Mouse (Mus musculus) limb, embryonic 14.5 days (tissue): Measurements from ENCODE around the gene Actn4. TPM values are rescaled to one million over a fixed set of nuclear protein-coding genes. Genes with fewer than 3 reads are reported as not detected.
A peak's percentile ranks its signal among the peaks of the same experiment; 100 is the strongest.

Source experiments
- ATAC-seq: fragments of 200-750 bp; cut with Nextera tagmentation; 2 replicates; pipeline ENCODE4 v1.8.0; 2017; ENCODE audit warnings: low read depth, moderate number of reproducible peaks, moderate TSS enrichment; ENCODE audit not compliant: low FRiP score
- DNase-seq: peaks from one replicate; pipeline ENCODE4 v3.0.0-alpha.2; 2015; ENCODE audit warnings: low spot score
- H3K27ac ChIP-seq: fragments of 300-500 bp; sonication (generic); replicated peaks from 2 replicates; pipeline ENCODE4 v1.5.1; 2014; ENCODE audit warnings: low read depth, mild to moderate bottlenecking, low read length, moderate library complexity, mixed read lengths
- H3K27me3 ChIP-seq: fragments of 300-500 bp; sonication (generic); 2 replicates; pipeline ENCODE4 v1.6.1; 2014; ENCODE audit warnings: low read length, mixed read lengths; ENCODE audit not compliant: control insufficient read depth, insufficient read depth
- H3K36me3 ChIP-seq: fragments of 300-500 bp; sonication (generic); 2 replicates; pipeline ENCODE4 v1.6.1; 2014; ENCODE audit warnings: mild to moderate bottlenecking, low read length, moderate library complexity, mixed read lengths; ENCODE audit not compliant: control insufficient read depth, insufficient read depth
- H3K4me1 ChIP-seq: fragments of 300-500 bp; sonication (generic); 2 replicates; pipeline ENCODE4 v1.6.1; 2014; ENCODE audit warnings: antibody characterized with exemption, low read length, mixed read lengths; ENCODE audit not compliant: control insufficient read depth, insufficient read depth
- H3K4me2 ChIP-seq: fragments of 300-500 bp; sonication (generic); replicated peaks from 2 replicates; pipeline ENCODE4 v1.6.1; 2014; ENCODE audit warnings: low read depth, mild to moderate bottlenecking, low read length, moderate library complexity; ENCODE audit not compliant: severe bottlenecking
- H3K4me3 ChIP-seq: fragments of 300-500 bp; sonication (generic); replicated peaks from 2 replicates; pipeline ENCODE4 v1.5.1; 2014; ENCODE audit warnings: low read length
- H3K9ac ChIP-seq: fragments of 300-500 bp; sonication (generic); 2 replicates; pipeline ENCODE4 v1.6.1; 2014; ENCODE audit warnings: mild to moderate bottlenecking, low read depth, low read length, moderate library complexity; ENCODE audit not compliant: severe bottlenecking
- H3K9me3 ChIP-seq: fragments of 300-500 bp; sonication (generic); 2 replicates; pipeline ENCODE4 v1.6.1; 2016; ENCODE audit warnings: low read length; ENCODE audit not compliant: control insufficient read depth
- POLR2A ChIP-seq: fragments of 200-500 bp; IDR thresholded peaks from 2 replicates; pipeline ENCODE4 v1.8.0; 2012; ENCODE audit warnings: inconsistent platforms, mild to moderate bottlenecking, moderate library complexity, borderline replicate concordance; ENCODE audit not compliant: insufficient read depth, insufficient read length; ENCODE audit errors: extremely low read depth
- WGBS: fragments of 180-500 bp; shearing (Covaris S2); extraction: QIAGEN DNeasy Blood & Tissue Kit; methylation state at CpG from one replicate; pipeline ENCODE4 v1.1.7; 2014; 5-methylcytosine and 5-hydroxymethylcytosine counted together
- polyA plus RNA-seq, 2 experiments: library from polyadenylated mRNA; depleted of rRNA in 1 of 2; stranded (reverse) in 1 of 2; unstranded in 1 of 2; fragments of >200 nt; fragmentation: Nextera tagmentation in 1 of 2; extraction: Ambion mirVana in 1 of 2; gene quantifications; 2 replicates each; pipeline versions ENCODE4 v1.2.1 to v1.2.3; 2012 to 2014

Actn4 gene
- polyA plus RNA-seq, 2 experiments: 268 to 295 TPM

- H3K4me3 ChIP-seq: no peak overlapping the region
- no peak overlapping the region for H3K4me2 ChIP-seq
- no peaks in the 10 kb centered on the region for H3K9me3 ChIP-seq
- no peak overlapping the region for H3K9ac ChIP-seq
- H3K4me1 ChIP-seq: peaks cover 23% of the 10 kb centered on the region
- DNase-seq: no peak
- 73% methylated on average over 7 of the region's 7 CpGs for WGBS
- no peak for ATAC-seq
- TF ChIP-seq POLR2A: no peak
- peak overlapping the region; percentile 65; the same call in 1 of the 2 replicates for H3K27ac ChIP-seq
- no peaks in the 10 kb centered on the region for H3K27me3 ChIP-seq
- 0 out of 2 replicates have a peak, but pooled peaks cover 7% of the 10 kb centered on the region for H3K36me3 ChIP-seq
Measured at GRCm38 (mm10) chr7:28931032-28931694, 31.0 kb downstream of the Actn4 start.

GRCm38 (mm10) chr7:28930320-28931031 is 31.7 kb downstream of the Actn4 start:
- Histone ChIP-seq H3K4me2 (no peak overlapping the region), H3K36me3 (0 out of 2 replicates have a peak, but pooled peaks cover 2% of the 10 kb centered on the region), H3K9me3 (no peaks in the 10 kb centered on the region), H3K9ac (no peak overlapping the region), H3K27ac (peak overlapping the region; percentile 65; the same call in 1 of the 2 replicates), H3K4me3 (no peak overlapping the region), H3K27me3 (no peaks in the 10 kb centered on the region), H3K4me1 (peaks cover 25% of the 10 kb centered on the region)
- peak; percentile 34 for DNase-seq
- TF ChIP-seq POLR2A: no peak
- ATAC-seq: no peak
- WGBS: 34% methylated on average over 5 of the region's 5 CpGs

GRCm38 (mm10) chr7:28929381-28929780 is 32.8 kb downstream of the Actn4 start:
- H3K36me3 ChIP-seq: peaks cover 5% of the 10 kb centered on the region; the same call in 1 of the 2 replicates
- H3K27ac ChIP-seq: 0 out of 2 replicates have a peak overlapping the region, but pooled peaks have one; percentile 35
- DNase-seq (no peak), ATAC-seq (0 out of 2 replicates have a peak, but pooled peaks have one; percentile 11)
- 36% methylated on average over 3 of the region's 3 CpGs for WGBS
- no peaks in the 10 kb centered on the region for H3K27me3 ChIP-seq
- TF ChIP-seq POLR2A: no peak
- H3K4me3 ChIP-seq: no peak overlapping the region
- H3K4me1 ChIP-seq: peaks cover 36% of the 10 kb centered on the region
- no peak overlapping the region for H3K9ac ChIP-seq
- H3K9me3 ChIP-seq: no peaks in the 10 kb centered on the region
- H3K4me2 ChIP-seq: no peak overlapping the region

- no peak for TF ChIP-seq POLR2A
- Histone ChIP-seq H3K36me3 (peaks cover 13% of the 10 kb centered on the region), H3K4me2 (no peak overlapping the region), H3K4me3 (no peak overlapping the region), H3K9ac (no peak overlapping the region), H3K27me3 (no peaks in the 10 kb centered on the region), H3K27ac (0 out of 2 replicates have a peak overlapping the region, but pooled peaks have one; percentile 89), H3K4me1 (peaks cover 64% of the 10 kb centered on the region), H3K9me3 (no peaks in the 10 kb centered on the region)
- 80% methylated on average over 2 of the region's 2 CpGs for WGBS
- DNase-seq (no peak), ATAC-seq (no peak)
Measured at GRCm38 (mm10) chr7:28926172-28926571, 36.0 kb downstream of the Actn4 start.

- peaks cover 68% of the 10 kb centered on the region for H3K4me1 ChIP-seq
- WGBS: 22% methylated on average over 9 of the region's 9 CpGs
- H3K4me3 ChIP-seq: no peak overlapping the region
- H3K27me3 ChIP-seq: no peaks in the 10 kb centered on the region
- TF ChIP-seq POLR2A: no peak
- H3K9me3 ChIP-seq: no peaks in the 10 kb centered on the region
- H3K27ac ChIP-seq: peak overlapping the region; percentile 89
- 0 out of 2 replicates have a peak overlapping the region, but pooled peaks have one; percentile 12 for H3K9ac ChIP-seq
- ATAC-seq (0 out of 2 replicates have a peak, but pooled peaks have one; percentile 10), DNase-seq (peak; percentile 63)
- no peak overlapping the region for H3K4me2 ChIP-seq
- peaks cover 18% of the 10 kb centered on the region for H3K36me3 ChIP-seq
Measured at GRCm38 (mm10) chr7:28925317-28925716, 36.8 kb downstream of the Actn4 start.
